Mouse (Mus musculus): Measurements from ENCODE around the gene Scn5a. TPM values are rescaled to one million over a fixed set of nuclear protein-coding genes. Genes with fewer than 3 reads are reported as not detected.
A peak's percentile ranks its signal among the peaks of the same experiment; 100 is the strongest.

Gene Scn5a
- polyA plus RNA-seq, 1 experiment from 2014 or later: 0.39 TPM

GRCm38 (mm10) chr9:119589592-119589991 is 10.8 kb upstream of the Scn5a start:
- no peaks in the 10 kb centered on the region for H3K36me3 ChIP-seq (ENCODE audit: control insufficient read depth, insufficient read depth, low read length)
- WGBS: 89% methylated on average over 8 of the region's 8 CpGs
- H3K27me3 ChIP-seq (replicated peaks; ENCODE audit: control insufficient read depth, insufficient read depth, low read length): no peaks in the 10 kb centered on the region
- DNase-seq (ENCODE audit: low spot score) (no peak), ATAC-seq (no peak)
- H3K4me3 ChIP-seq (ENCODE audit: low read depth, low read length): no peak overlapping the region
- H3K9me3 ChIP-seq (replicated peaks; ENCODE audit: control insufficient read depth, low read length): no peaks in the 10 kb centered on the region
- no peak overlapping the region for H3K4me2 ChIP-seq (ENCODE audit: low read length)
- H3K9ac ChIP-seq (ENCODE audit: low read length): no peak overlapping the region
- no peaks in the 10 kb centered on the region for H3K4me1 ChIP-seq (ENCODE audit: control insufficient read depth, insufficient read depth, low read length)
- H3K27ac ChIP-seq (ENCODE audit: low read depth, low read length): no peak overlapping the region

GRCm38 (mm10) chr9:119588763-119589449 is 10.1 kb upstream of the Scn5a start:
- DNase-seq (ENCODE audit: low spot score) (no peak), ATAC-seq (no peak)
- 46% methylated on average over 26 of the region's 26 CpGs for WGBS
- H3K4me2 ChIP-seq (ENCODE audit: low read length): no peak overlapping the region
- no peaks in the 10 kb centered on the region for H3K9me3 ChIP-seq (replicated peaks; ENCODE audit: control insufficient read depth, low read length)
- H3K27ac ChIP-seq (ENCODE audit: low read depth, low read length): no peak overlapping the region
- H3K9ac ChIP-seq (ENCODE audit: low read length): no peak overlapping the region
- H3K4me3 ChIP-seq (ENCODE audit: low read depth, low read length): no peak overlapping the region
- no peaks in the 10 kb centered on the region for H3K27me3 ChIP-seq (replicated peaks; ENCODE audit: control insufficient read depth, insufficient read depth, low read length)
- H3K4me1 ChIP-seq (ENCODE audit: control insufficient read depth, insufficient read depth, low read length): no peaks in the 10 kb centered on the region
- H3K36me3 ChIP-seq (ENCODE audit: control insufficient read depth, insufficient read depth, low read length): no peaks in the 10 kb centered on the region

- H3K27me3 ChIP-seq (replicated peaks; ENCODE audit: control insufficient read depth, insufficient read depth, low read length): peaks cover 35% of the 10 kb centered on the region
- 1% methylated on average over 6 of the region's 6 CpGs for WGBS
- peak; percentile 81 for DNase-seq (ENCODE audit: low spot score)
Observed at GRCm38 (mm10) chr9:119580668-119581067, 1.9 kb upstream of the Scn5a start.

GRCm38 (mm10) chr9:119580187-119580586 is 1.4 kb upstream of the Scn5a start:
- Histone ChIP-seq H3K27me3 (replicated peaks; ENCODE audit: control insufficient read depth, insufficient read depth, low read length) (peaks cover 35% of the 10 kb centered on the region), H3K36me3 (ENCODE audit: control insufficient read depth, insufficient read depth, low read length) (no peaks in the 10 kb centered on the region), H3K4me3 (ENCODE audit: low read depth, low read length) (no peak overlapping the region), H3K9me3 (replicated peaks; ENCODE audit: control insufficient read depth, low read length) (no peaks in the 10 kb centered on the region), H3K4me1 (ENCODE audit: control insufficient read depth, insufficient read depth, low read length) (peaks cover 4% of the 10 kb centered on the region; the same call in 1 of the 2 replicates), H3K9ac (ENCODE audit: low read length) (no peak overlapping the region), H3K4me2 (ENCODE audit: low read length) (no peak overlapping the region), H3K27ac (ENCODE audit: low read depth, low read length) (no peak overlapping the region)
- ATAC-seq (no peak), DNase-seq (ENCODE audit: low spot score) (no peak)
- 91% methylated on average over 17 of the region's 17 CpGs for WGBS

More at GRCm38 (mm10) chr9:119580668-119581067, 1.9 kb upstream of the Scn5a start:
- H3K27ac ChIP-seq (ENCODE audit: low read depth, low read length): no peak overlapping the region
- H3K4me3 ChIP-seq (ENCODE audit: low read depth, low read length): no peak overlapping the region
- H3K4me2 ChIP-seq (ENCODE audit: low read length): no peak overlapping the region
- H3K9ac ChIP-seq (ENCODE audit: low read length): no peak overlapping the region
- H3K4me1 ChIP-seq (ENCODE audit: control insufficient read depth, insufficient read depth, low read length): peaks cover 4% of the 10 kb centered on the region; the same call in 1 of the 2 replicates
- no peaks in the 10 kb centered on the region for H3K36me3 ChIP-seq (ENCODE audit: control insufficient read depth, insufficient read depth, low read length)
- peak; percentile 55; the same call in 1 of the 2 replicates for ATAC-seq
- H3K9me3 ChIP-seq (replicated peaks; ENCODE audit: control insufficient read depth, low read length): no peaks in the 10 kb centered on the region

- peak overlapping the region; percentile 71 for H3K9ac ChIP-seq (ENCODE audit: low read length)
- peak overlapping the region; percentile 98 for H3K4me2 ChIP-seq (ENCODE audit: low read length)
- no peaks in the 10 kb centered on the region for H3K36me3 ChIP-seq (ENCODE audit: control insufficient read depth, insufficient read depth, low read length)
- no peak overlapping the region for H3K27ac ChIP-seq (ENCODE audit: low read depth, low read length)
- H3K27me3 ChIP-seq (replicated peaks; ENCODE audit: control insufficient read depth, insufficient read depth, low read length): peaks cover 40% of the 10 kb centered on the region
- no peaks in the 10 kb centered on the region for H3K9me3 ChIP-seq (replicated peaks; ENCODE audit: control insufficient read depth, low read length)
- DNase-seq (ENCODE audit: low spot score) (no peak), ATAC-seq (peak; percentile 40)
- peak overlapping the region; percentile 55 for H3K4me3 ChIP-seq (ENCODE audit: low read depth, low read length)
- WGBS: under 1% methylated on average over 24 of the region's 24 CpGs
- H3K4me1 ChIP-seq (ENCODE audit: control insufficient read depth, insufficient read depth, low read length): peaks cover 7% of the 10 kb centered on the region
Observed at GRCm38 (mm10) chr9:119578311-119578635, 543 bp downstream of the Scn5a start.

GRCm38 (mm10) chr9:119576977-119577376 is 1.8 kb downstream of the Scn5a start:
- no peak overlapping the region for H3K9ac ChIP-seq (ENCODE audit: low read length)
- no peak for DNase-seq (ENCODE audit: low spot score)
- no peaks in the 10 kb centered on the region for H3K36me3 ChIP-seq (ENCODE audit: control insufficient read depth, insufficient read depth, low read length)
- H3K4me2 ChIP-seq (ENCODE audit: low read length): no peak overlapping the region
- ATAC-seq: no peak
- no peaks in the 10 kb centered on the region for H3K9me3 ChIP-seq (replicated peaks; ENCODE audit: control insufficient read depth, low read length)
- H3K27me3 ChIP-seq (replicated peaks; ENCODE audit: control insufficient read depth, insufficient read depth, low read length): peaks cover 40% of the 10 kb centered on the region
- no peak overlapping the region for H3K4me3 ChIP-seq (ENCODE audit: low read depth, low read length)
- peaks cover 19% of the 10 kb centered on the region for H3K4me1 ChIP-seq (ENCODE audit: control insufficient read depth, insufficient read depth, low read length)
- H3K27ac ChIP-seq (ENCODE audit: low read depth, low read length): no peak overlapping the region
- WGBS: 93% methylated on average over 2 of the region's 2 CpGs

GRCm38 (mm10) chr9:119575732-119576131 is 3.1 kb downstream of the Scn5a start:
- H3K36me3 ChIP-seq (ENCODE audit: control insufficient read depth, insufficient read depth, low read length): no peaks in the 10 kb centered on the region
- H3K4me3 ChIP-seq (ENCODE audit: low read depth, low read length): no peak overlapping the region
- H3K27me3 ChIP-seq (replicated peaks; ENCODE audit: control insufficient read depth, insufficient read depth, low read length): peaks cover 40% of the 10 kb centered on the region
- H3K9me3 ChIP-seq (replicated peaks; ENCODE audit: control insufficient read depth, low read length): no peaks in the 10 kb centered on the region
- H3K27ac ChIP-seq (ENCODE audit: low read depth, low read length): no peak overlapping the region
- ATAC-seq: no peak
- no peak overlapping the region for H3K9ac ChIP-seq (ENCODE audit: low read length)
- WGBS: 65% methylated on average over 9 of the region's 9 CpGs
- H3K4me1 ChIP-seq (ENCODE audit: control insufficient read depth, insufficient read depth, low read length): peaks cover 30% of the 10 kb centered on the region
- no peak for DNase-seq (ENCODE audit: low spot score)
- no peak overlapping the region for H3K4me2 ChIP-seq (ENCODE audit: low read length)

- no peak for ATAC-seq
- Histone ChIP-seq H3K4me2 (ENCODE audit: low read length) (no peak overlapping the region), H3K27me3 (replicated peaks; ENCODE audit: control insufficient read depth, insufficient read depth, low read length) (peaks cover 28% of the 10 kb centered on the region), H3K9ac (ENCODE audit: low read length) (no peak overlapping the region), H3K4me1 (ENCODE audit: control insufficient read depth, insufficient read depth, low read length) (peaks cover 32% of the 10 kb centered on the region), H3K4me3 (ENCODE audit: low read depth, low read length) (no peak overlapping the region), H3K27ac (ENCODE audit: low read depth, low read length) (no peak overlapping the region), H3K9me3 (replicated peaks; ENCODE audit: control insufficient read depth, low read length) (no peaks in the 10 kb centered on the region), H3K36me3 (ENCODE audit: control insufficient read depth, insufficient read depth, low read length) (no peaks in the 10 kb centered on the region)
- 78% methylated on average over 7 of the region's 7 CpGs for WGBS
- DNase-seq (ENCODE audit: low spot score): no peak
Observed at GRCm38 (mm10) chr9:119574366-119574765, 4.5 kb downstream of the Scn5a start.

GRCm38 (mm10) chr9:119573009-119573408 is 5.8 kb downstream of the Scn5a start:
- H3K9me3 ChIP-seq (replicated peaks; ENCODE audit: control insufficient read depth, low read length): no peaks in the 10 kb centered on the region
- H3K27ac ChIP-seq (ENCODE audit: low read depth, low read length): no peak overlapping the region
- DNase-seq (ENCODE audit: low spot score) (peak; percentile 38), ATAC-seq (no peak)
- H3K9ac ChIP-seq (ENCODE audit: low read length): no peak overlapping the region
- 13% methylated on average over 14 of the region's 14 CpGs for whole genome bisulfite sequencing
- no peak overlapping the region for H3K4me3 ChIP-seq (ENCODE audit: low read depth, low read length)
- H3K27me3 ChIP-seq (replicated peaks; ENCODE audit: control insufficient read depth, insufficient read depth, low read length): peaks cover 19% of the 10 kb centered on the region
- no peak overlapping the region; the same call in 1 of the 2 replicates for H3K4me2 ChIP-seq (ENCODE audit: low read length)
- H3K4me1 ChIP-seq (ENCODE audit: control insufficient read depth, insufficient read depth, low read length): peaks cover 28% of the 10 kb centered on the region
- H3K36me3 ChIP-seq (ENCODE audit: control insufficient read depth, insufficient read depth, low read length): no peaks in the 10 kb centered on the region
